Mouse (Mus musculus) neutrophil, adult 59 days (primary cell): ENCODE data around the gene Mtfr1l. TPM values are rescaled to one million over a fixed set of nuclear protein-coding genes. Genes with fewer than 3 reads are reported as not detected.

Experiments used
- total RNA-seq, 2 experiments: library from RNA; stranded (reverse); gene quantifications; 1 replicate in 1 of 2; 2 replicates in 1 of 2; pipeline ENCODE4 v1.2.4; 2023

Gene Mtfr1l
- total RNA-seq = 10 to 100 TPM; 37.2 to 40.0 TPM

DNA sequence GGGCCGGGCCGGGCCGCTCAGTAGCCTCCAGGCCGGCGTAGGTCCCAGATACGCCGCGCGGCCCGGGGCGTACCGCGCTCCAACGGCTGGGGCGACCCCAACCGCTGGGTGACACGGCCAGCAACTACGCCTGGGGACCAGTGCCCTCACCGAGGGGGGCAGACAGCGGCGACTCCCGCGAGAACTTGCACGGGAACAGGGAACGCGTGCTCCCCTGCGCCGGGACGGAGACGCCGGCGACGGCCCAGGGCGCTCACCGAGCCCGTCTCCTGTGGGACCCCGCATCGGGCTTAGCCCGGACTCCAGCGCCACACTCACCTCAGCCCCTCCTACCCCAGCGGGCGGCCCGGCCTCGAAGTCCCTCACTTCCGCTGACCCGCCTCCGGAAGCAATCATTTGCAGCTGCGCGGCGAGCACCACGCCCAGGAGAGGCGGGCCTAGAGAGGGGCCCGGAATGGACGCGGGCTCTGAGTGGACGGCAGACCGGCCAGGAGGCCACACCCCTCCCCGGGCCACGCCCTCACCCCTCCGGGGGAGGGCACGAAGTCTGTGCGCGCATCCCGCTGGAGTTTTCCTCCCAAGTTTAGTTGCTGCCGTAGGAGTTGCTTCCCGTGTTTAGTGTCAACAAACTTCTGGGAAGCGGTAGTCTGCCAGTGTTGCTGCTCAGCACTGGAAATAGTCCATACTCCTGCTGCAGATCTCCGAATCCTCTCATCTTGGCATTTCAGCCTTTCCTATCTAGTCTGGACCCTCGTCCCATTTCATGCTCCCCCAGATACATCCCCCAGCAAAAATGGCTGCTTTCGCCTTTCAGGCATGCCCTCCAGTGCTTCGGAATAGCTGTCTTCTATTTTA, at the start of gene Mtfr1l:
Gene Mtfr1l, minus strand, starts transcription at position 456 of the 855 bp plus-strand sequence.

DNA sequence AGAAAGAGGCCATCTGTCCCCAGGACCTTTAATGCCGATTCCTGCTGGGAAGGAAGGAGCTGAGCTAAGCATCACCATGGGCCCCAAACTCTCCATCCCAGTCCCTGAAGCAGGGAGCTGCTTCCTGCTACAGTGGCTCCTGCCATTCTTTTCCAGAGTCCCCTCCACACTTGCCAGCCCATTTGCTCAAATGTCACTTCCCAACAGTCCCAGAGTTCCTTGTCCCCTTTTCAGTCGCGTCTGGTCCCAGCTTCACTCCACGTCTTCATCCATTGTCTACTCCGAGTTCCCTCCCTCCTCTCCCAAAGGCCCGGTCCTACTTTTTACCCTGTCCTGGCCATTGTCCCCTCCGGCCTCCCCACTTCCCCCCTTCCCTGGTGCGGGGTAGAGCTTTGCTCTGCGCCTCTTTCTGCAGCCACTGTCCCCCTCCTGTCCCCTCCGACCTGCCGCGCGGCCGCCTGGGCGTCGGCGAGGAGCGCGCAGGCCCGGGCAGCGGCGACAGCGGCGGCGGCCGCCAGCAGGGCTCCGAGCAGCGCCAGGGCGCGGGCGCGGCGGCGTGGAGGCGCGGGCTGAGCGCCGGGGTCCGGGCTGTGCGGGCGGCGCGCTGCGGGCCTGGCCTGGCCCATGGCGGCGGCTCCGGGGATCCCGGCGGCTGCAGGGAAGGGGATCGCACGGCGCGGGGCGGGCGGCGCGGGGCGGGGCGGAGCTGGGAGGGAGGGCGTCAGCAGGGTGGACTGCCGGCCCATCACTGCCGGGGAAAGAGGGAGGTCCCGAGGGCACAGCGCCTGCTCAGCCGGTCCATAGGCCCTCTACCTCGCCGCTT, 16.5 kb upstream of the Mtfr1l start, which contains the start of gene Selenon:
Gene Selenon, minus strand, starts transcription at position 673 of the 823 bp plus-strand sequence.

DNA sequence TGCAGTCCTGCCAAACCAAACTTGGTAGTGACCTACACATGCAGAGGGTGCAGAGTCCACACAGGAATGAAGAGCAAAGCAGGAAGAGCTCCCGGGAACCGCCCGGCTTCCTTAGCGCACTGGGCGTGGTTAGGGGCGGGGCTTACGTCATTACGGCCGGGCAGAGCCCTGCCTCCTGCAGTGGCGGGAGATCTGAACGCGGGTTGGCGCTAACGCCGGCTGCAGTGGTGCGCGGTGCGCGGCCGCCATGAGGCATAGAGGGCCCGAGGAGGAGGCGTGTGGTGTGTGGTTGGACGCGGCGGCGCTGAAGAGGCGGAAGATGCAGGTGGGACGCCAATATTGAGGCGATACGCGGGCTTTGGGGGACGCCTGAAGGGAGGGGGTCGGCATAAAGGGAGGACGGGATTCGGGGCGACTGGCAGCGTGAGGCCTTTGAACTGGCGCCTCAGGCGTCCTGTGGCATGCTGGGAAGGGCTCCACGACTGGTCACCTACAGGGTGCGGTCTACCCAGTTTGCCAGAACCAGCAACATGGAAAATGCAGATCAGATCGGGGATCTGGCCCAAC, 24.3 kb downstream of the Mtfr1l start, which contains the start of gene Aunip:
Gene Aunip, plus strand, starts transcription at position 155 of the 567 bp plus-strand sequence.

GRCm38 (mm10) chr4:134496595-134497210, 38.5 kb downstream of the Mtfr1l start, which contains the start of gene Paqr7:
Gene Paqr7 (plus strand): TSS chr4:134496697.

Other genes with a start within 250 kb of the Mtfr1l start
- gene Pdik1l, start 247.5 kb downstream of the Mtfr1l start, total RNA-seq = 10 to 100 TPM; 12.1 to 15.9 TPM
- not detected for gene Trim63, start 220.3 kb downstream of the Mtfr1l start, total RNA-seq
- gene Slc30a2, start 192.2 kb downstream of the Mtfr1l start, total RNA-seq = under 1 TPM in 1 of 2 experiments, not detected in 1; 0.51 TPM
- not detected for gene Extl1, start 151.5 kb downstream of the Mtfr1l start, total RNA-seq
- gene Pafah2, start 139.1 kb downstream of the Mtfr1l start, total RNA-seq = 10 to 100 TPM; 12.9 to 16.8 TPM
- 100 to 1,000 TPM; 214 to 233 TPM for gene Stmn1, start 67.1 kb downstream of the Mtfr1l start, total RNA-seq
- 10 to 100 TPM; 31.3 to 32.0 TPM for gene Paqr7, start 38.7 kb downstream of the Mtfr1l start, total RNA-seq
- gene Aunip, start 24.4 kb downstream of the Mtfr1l start, total RNA-seq = 1 to 10 TPM; 4.7 to 6.8 TPM
- gene Selenon, start 16.8 kb upstream of the Mtfr1l start, total RNA-seq = 100 to 1,000 TPM; 115 to 117 TPM
- 10 to 100 TPM; 33.2 to 36.2 TPM for gene Man1c1, start 168.9 kb upstream of the Mtfr1l start, total RNA-seq
- gene Ldlrap1, start 232.6 kb upstream of the Mtfr1l start, total RNA-seq = 10 to 100 TPM; 30.4 to 40.2 TPM